Mouse (Mus musculus) ES-E14 (cell line): ENCODE results near the gene Clec16a.

ENCODE experiments used
- CHD2 ChIP-seq: IDR thresholded peaks from 2 replicates; pipeline ENCODE4 v1.6.1; 2014; ENCODE audit warnings: mild to moderate bottlenecking, low read depth, low read length, inconsistent platforms
- HCFC1 ChIP-seq: IDR thresholded peaks from 2 replicates; pipeline ENCODE4 v1.6.1; 2012; ENCODE audit warnings: low read length, inconsistent platforms, borderline replicate concordance; ENCODE audit not compliant: insufficient read depth
- MAFK ChIP-seq: IDR thresholded peaks from 2 replicates; pipeline ENCODE4 v1.6.1; 2014; ENCODE audit warnings: mild to moderate bottlenecking, low read depth, low read length, inconsistent platforms; ENCODE audit not compliant: insufficient read depth
- ZC3H11A ChIP-seq: IDR thresholded peaks from 2 replicates; pipeline ENCODE4 v1.6.1; 2012; ENCODE audit warnings: low read depth, mild to moderate bottlenecking, inconsistent platforms, low read length, borderline replicate concordance
- ZNF384 ChIP-seq: IDR thresholded peaks from 2 replicates; pipeline ENCODE4 v1.6.1; 2012; ENCODE audit warnings: low read depth, low read length, inconsistent platforms

DNA sequence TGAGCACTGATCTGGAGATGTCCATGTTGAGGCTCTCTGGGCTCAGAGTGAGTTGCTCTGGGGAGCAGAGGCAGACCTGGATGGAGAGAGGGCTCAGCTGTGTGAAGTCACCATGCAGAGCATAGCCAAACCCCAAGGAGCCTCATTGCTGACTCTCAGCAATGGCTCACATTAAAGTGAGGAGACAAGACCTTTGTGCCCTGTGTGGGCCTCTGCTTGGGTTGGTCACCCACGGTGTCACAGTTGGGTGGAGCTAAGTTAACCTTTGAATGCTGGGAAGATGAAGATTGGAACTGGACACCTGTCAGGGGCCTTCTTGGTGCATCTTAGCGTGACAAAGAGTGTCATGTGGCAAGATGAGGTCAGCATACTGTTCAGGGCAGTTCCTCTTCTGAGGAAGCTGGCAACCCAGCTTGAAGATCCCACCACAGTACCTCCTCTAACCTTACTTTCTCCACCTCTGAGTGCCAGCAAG is 49.3 kb upstream of the Clec16a start:
- TF ChIP-seq ZNF384 (no peak), CHD2 (no peak), HCFC1 (no peak), MAFK (no peak), ZC3H11A (no peak)
